Mouse (Mus musculus): ENCODE measurements around the gene Sox12. TPM values are rescaled to one million over a fixed set of nuclear protein-coding genes. Genes with fewer than 3 reads are reported as not detected.

The Sox12 gene
- total and polyA plus RNA-seq, 2 experiments from 2014 or later: 10.8 to 55.7 TPM

DNA sequence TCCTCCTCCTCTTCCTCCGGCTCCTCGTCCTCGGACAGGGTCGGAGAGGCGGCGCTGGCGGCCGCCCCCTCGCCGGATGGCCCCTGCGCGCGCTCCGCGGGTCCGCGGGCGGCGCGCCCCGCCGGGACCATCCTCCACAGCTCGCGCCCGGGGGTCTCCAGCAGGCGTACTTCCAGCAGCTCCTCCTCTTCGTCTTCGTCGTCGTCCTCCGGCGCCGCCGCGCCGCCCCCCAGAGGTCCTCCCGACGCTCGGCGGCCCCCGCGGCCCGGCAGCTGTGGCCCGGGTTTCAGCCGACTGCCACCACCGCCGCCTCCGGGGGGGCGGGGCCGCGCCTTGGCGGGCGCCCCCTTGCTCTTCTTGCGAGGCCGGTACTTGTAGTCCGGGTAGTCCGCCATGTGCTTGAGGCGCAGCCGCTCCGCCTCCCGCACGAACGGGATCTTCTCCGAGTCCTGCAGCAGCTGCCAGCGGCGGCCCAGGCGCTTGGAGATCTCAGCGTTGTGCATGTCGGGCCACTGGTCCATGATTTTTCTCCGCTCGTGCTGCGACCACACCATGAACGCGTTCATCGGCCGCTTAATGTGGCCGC, 766 bp downstream of the Sox12 start:
- Histone ChIP-seq H3K27ac (ENCODE audit: low read depth, low read length) (peak overlapping the region; percentile 99), H3K27me3 (ENCODE audit: insufficient read depth, low read length) (no peaks in the 10 kb centered on the region), H3K9ac (replicated peaks; ENCODE audit: low read length, poor library complexity, severe bottlenecking) (peak overlapping the region; percentile 94), H3K4me1 (ENCODE audit: insufficient read depth, low read length) (peaks cover 10% of the 10 kb centered on the region; the same call in 1 of the 2 replicates), H3K4me2 (ENCODE audit: low read depth, low read length, poor library complexity, severe bottlenecking) (peak overlapping the region; percentile 91), H3K4me3 (ENCODE audit: low read depth, low read length) (peak overlapping the region; percentile 74), H3K36me3 (ENCODE audit: insufficient read depth, low read length) (no peaks in the 10 kb centered on the region), H3K9me3 (ENCODE audit: low read length) (no peaks in the 10 kb centered on the region)
- ATAC-seq (ENCODE audit: low FRiP score) (peak; percentile 8; the same call in 1 of the 2 replicates), DNase-seq (ENCODE audit: low spot score) (peak; percentile 84)
- under 1% methylated on average over 34 of the region's 77 CpGs for WGBS
- TF ChIP-seq CTCF (IDR thresholded peaks at IDR 0.05): peak; percentile 14; the same call in 1 of the 2 replicates

- H3K4me1 ChIP-seq (ENCODE audit: insufficient read depth, low read length): peaks cover 10% of the 10 kb centered on the region; the same call in 1 of the 2 replicates
- peak; percentile 78 for TF ChIP-seq CTCF (IDR thresholded peaks at IDR 0.05)
- peak overlapping the region; percentile 74 for H3K4me3 ChIP-seq (ENCODE audit: low read depth, low read length)
- H3K9ac ChIP-seq (replicated peaks; ENCODE audit: low read length, poor library complexity, severe bottlenecking): peak overlapping the region; percentile 94
- peak overlapping the region; percentile 91 for H3K4me2 ChIP-seq (ENCODE audit: low read depth, low read length, poor library complexity, severe bottlenecking)
- H3K27me3 ChIP-seq (ENCODE audit: insufficient read depth, low read length): no peaks in the 10 kb centered on the region
- peak; percentile 63 for ATAC-seq (ENCODE audit: low FRiP score)
- peak overlapping the region; percentile 99 for H3K27ac ChIP-seq (ENCODE audit: low read depth, low read length)
- H3K9me3 ChIP-seq (ENCODE audit: low read length): no peaks in the 10 kb centered on the region
- H3K36me3 ChIP-seq (ENCODE audit: insufficient read depth, low read length): no peaks in the 10 kb centered on the region
- DNase-seq (ENCODE audit: low spot score): peak; percentile 97
- WGBS: 0% methylated on average over 42 of the region's 46 CpGs
Observed at GRCm38 (mm10) chr2:152396110-152397003, 1.5 kb downstream of the Sox12 start.

DNA sequence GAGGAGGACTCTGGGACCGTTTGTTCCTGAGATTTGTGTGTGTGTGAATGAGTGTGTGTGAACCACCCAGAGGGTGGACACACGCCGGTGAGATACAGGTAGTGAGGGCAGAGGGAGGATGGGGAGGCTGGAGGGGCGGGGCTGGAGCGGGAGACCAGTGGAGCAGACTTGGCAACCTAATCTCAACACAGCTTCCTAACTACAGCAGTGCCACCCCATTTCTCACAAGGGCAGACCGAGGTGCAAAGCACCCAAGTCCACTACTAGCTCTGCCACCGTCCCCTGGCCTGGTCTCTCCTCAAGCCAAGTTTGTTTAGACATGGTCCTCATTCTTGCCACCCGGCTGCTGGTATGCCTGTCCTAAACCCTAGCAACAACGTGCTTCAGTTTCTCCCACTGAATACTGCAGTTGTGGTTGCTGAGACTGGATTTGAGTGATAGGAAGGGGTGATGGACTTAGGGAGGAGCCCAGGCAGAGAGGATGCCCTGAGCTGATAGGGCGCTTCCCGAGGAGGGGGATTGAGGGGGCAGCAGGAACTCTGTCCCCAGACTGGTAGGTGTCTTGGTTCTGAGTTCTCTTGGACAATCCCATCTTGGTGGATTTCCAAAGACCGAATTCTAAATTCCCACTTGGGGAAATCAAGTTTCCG, 2.5 kb downstream of the Sox12 start:
- H3K4me2 ChIP-seq (ENCODE audit: low read depth, low read length, poor library complexity, severe bottlenecking): peak overlapping the region; percentile 91
- H3K4me1 ChIP-seq (ENCODE audit: insufficient read depth, low read length): peaks cover 10% of the 10 kb centered on the region; the same call in 1 of the 2 replicates
- TF ChIP-seq CTCF (IDR thresholded peaks at IDR 0.05): no peak
- H3K36me3 ChIP-seq (ENCODE audit: insufficient read depth, low read length): no peaks in the 10 kb centered on the region
- ATAC-seq (ENCODE audit: low FRiP score): no peak
- H3K9ac ChIP-seq (replicated peaks; ENCODE audit: low read length, poor library complexity, severe bottlenecking): peak overlapping the region; percentile 94
- H3K4me3 ChIP-seq (ENCODE audit: low read depth, low read length): peak overlapping the region; percentile 74
- no peaks in the 10 kb centered on the region for H3K27me3 ChIP-seq (ENCODE audit: insufficient read depth, low read length)
- 16% methylated on average over 13 of the region's 13 CpGs for WGBS
- no peak for DNase-seq (ENCODE audit: low spot score)
- H3K9me3 ChIP-seq (ENCODE audit: low read length): no peaks in the 10 kb centered on the region
- peak overlapping the region; percentile 47 for H3K27ac ChIP-seq (ENCODE audit: low read depth, low read length)

DNA sequence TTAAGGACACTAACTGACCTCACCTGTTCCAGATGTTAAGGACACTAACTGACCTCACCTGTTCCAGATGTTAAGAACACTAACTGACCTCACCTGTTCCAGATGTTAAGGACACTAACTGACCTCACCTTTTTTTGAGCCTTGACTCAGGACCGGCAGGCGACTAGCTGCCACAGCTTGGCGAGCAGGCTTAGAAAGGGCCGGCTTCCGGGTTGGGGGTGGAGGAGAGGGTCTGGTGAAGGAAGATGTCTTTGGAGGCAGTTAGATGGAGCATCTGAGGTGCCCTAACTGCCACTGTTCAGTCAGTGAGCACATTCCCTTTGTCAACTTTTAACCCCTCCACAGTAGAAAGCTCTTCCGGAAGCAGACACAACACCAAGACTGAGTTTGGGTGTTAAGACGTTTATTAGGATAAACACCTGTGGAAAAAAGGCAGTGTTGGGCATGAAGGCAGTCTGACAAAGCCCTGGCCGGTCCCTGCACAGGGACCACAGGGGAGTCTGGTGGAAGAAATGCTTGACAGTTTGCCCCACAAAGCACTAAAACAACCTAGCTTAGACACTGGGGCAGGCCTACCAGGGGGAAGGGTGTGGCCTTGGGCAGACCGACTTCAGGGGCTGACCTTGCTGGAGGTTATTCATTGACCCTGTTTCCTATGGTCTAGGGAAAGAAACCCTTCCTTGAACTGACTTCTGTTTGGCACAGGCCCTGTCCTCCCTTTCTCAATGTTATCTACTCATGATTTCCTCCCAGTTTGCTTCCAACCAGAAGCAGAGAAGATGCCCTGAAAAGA, 4.4 kb downstream of the Sox12 start:
- Histone ChIP-seq H3K9ac (replicated peaks; ENCODE audit: low read length, poor library complexity, severe bottlenecking) (no peak overlapping the region), H3K4me1 (ENCODE audit: insufficient read depth, low read length) (peaks cover 10% of the 10 kb centered on the region; the same call in 1 of the 2 replicates), H3K36me3 (ENCODE audit: insufficient read depth, low read length) (no peaks in the 10 kb centered on the region), H3K4me2 (ENCODE audit: low read depth, low read length, poor library complexity, severe bottlenecking) (peak overlapping the region; percentile 91), H3K27ac (ENCODE audit: low read depth, low read length) (no peak overlapping the region), H3K27me3 (ENCODE audit: insufficient read depth, low read length) (no peaks in the 10 kb centered on the region), H3K9me3 (ENCODE audit: low read length) (no peaks in the 10 kb centered on the region), H3K4me3 (ENCODE audit: low read depth, low read length) (peak overlapping the region; percentile 74; the same call in 1 of the 2 replicates)
- TF ChIP-seq CTCF (IDR thresholded peaks at IDR 0.05): no peak
- DNase-seq (ENCODE audit: low spot score) (no peak), ATAC-seq (ENCODE audit: low FRiP score) (no peak)
- 43% methylated on average over 9 of the region's 9 CpGs for WGBS

DNA sequence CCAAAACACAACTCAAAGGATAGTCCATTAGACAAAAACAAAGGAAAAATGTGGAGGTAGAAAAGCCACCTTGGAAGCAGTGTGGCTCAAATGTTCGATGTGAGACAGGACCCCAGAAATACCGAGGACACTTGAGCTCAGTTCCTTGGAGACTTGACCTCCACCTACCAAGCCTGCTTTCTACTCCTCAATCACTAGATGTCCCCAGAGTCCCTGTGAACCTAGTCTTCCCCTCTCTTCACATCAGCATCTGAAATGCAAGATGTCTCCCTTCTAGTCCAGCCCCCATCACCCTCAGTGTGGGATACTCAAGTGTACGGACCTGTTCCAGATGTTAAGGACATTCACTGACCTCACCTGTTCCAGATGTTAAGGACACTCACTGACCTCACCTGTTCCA, 5.1 kb downstream of the Sox12 start:
- DNase-seq (ENCODE audit: low spot score): peak; percentile 81
- Histone ChIP-seq H3K27me3 (ENCODE audit: insufficient read depth, low read length) (no peaks in the 10 kb centered on the region), H3K4me3 (ENCODE audit: low read depth, low read length) (no peak overlapping the region), H3K9me3 (ENCODE audit: low read length) (no peaks in the 10 kb centered on the region), H3K4me2 (ENCODE audit: low read depth, low read length, poor library complexity, severe bottlenecking) (no peak overlapping the region; the same call in 1 of the 2 replicates), H3K9ac (replicated peaks; ENCODE audit: low read length, poor library complexity, severe bottlenecking) (no peak overlapping the region), H3K27ac (ENCODE audit: low read depth, low read length) (no peak overlapping the region), H3K36me3 (ENCODE audit: insufficient read depth, low read length) (no peaks in the 10 kb centered on the region), H3K4me1 (ENCODE audit: insufficient read depth, low read length) (peaks cover 10% of the 10 kb centered on the region; the same call in 1 of the 2 replicates)
- 7% methylated on average over 3 of the region's 3 CpGs for WGBS
- peak; percentile 83 for TF ChIP-seq CTCF (IDR thresholded peaks at IDR 0.05)
- no peak for ATAC-seq (ENCODE audit: low FRiP score)
